Mouse (Mus musculus): ENCODE measurements around the gene Smpd4.
"Not testable (repeated sequence)": the region's sequence is repeated elsewhere in the genome, so short reads cannot be mapped to it uniquely, and the experiment has no call there.

Gene Smpd4

DNA sequence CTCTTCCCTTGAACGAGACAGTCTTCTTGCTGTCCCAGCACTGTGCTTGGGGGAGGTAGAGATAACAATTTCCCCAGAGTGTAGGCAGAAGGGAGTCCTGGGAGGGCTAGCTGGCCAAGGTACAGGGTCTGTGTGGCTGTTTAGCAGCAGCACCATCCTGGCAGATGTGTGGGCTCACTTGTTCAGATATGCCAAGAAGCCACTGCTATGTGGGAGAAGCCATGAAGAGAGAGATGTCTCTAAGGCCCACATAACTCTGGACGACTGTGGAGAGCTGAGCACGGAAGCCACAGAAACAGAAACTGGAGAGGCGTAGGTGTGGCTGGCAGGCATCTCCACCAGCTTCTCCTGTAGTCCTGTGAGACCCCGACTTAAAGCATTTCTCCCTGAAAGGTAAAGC is 13.5 kb upstream of the Smpd4 start:
- H3K9me3 ChIP-seq (ENCODE audit: low read length) = peaks cover 21% of the 10 kb centered on the region
- H3K27me3 ChIP-seq (ENCODE audit: insufficient read depth, low read length) = no peaks in the 10 kb centered on the region
- H3K4me1 ChIP-seq (replicated peaks; ENCODE audit: low read depth, low read length) = no peaks in the 10 kb centered on the region
- no peak overlapping the region for H3K4me3 ChIP-seq (replicated peaks; ENCODE audit: low read length)
- TF ChIP-seq CTCF (conservative IDR thresholded peaks at IDR 0.05; ENCODE audit: low read length) = no peak
- TF ChIP-seq NANOG (IDR thresholded peaks at IDR 0.05; ENCODE audit: borderline replicate concordance, low read length) = no peak
- TF ChIP-seq POU5F1 (IDR thresholded peaks at IDR 0.05; ENCODE audit: borderline replicate concordance, low read length) = no peak
- no peaks in the 10 kb centered on the region for H3K36me3 ChIP-seq (ENCODE audit: insufficient read depth, low read length)

GRCm38 (mm10) chr16:17611383-17611782 is 7.8 kb upstream of the Smpd4 start:
- Histone ChIP-seq H3K4me3 (replicated peaks; ENCODE audit: low read length) (no peak overlapping the region), H3K27me3 (ENCODE audit: insufficient read depth, low read length) (no peaks in the 10 kb centered on the region), H3K36me3 (ENCODE audit: insufficient read depth, low read length) (no peaks in the 10 kb centered on the region), H3K9me3 (ENCODE audit: low read length) (peaks cover 25% of the 10 kb centered on the region), H3K4me1 (replicated peaks; ENCODE audit: low read depth, low read length) (peaks cover under 1% of the 10 kb centered on the region; the same call in 1 of the 2 replicates)
- TF ChIP-seq POU5F1 (IDR thresholded peaks at IDR 0.05; ENCODE audit: borderline replicate concordance, low read length) = no peak
- no peak for TF ChIP-seq NANOG (IDR thresholded peaks at IDR 0.05; ENCODE audit: borderline replicate concordance, low read length)
- TF ChIP-seq CTCF (conservative IDR thresholded peaks at IDR 0.05; ENCODE audit: low read length) = no peak

DNA sequence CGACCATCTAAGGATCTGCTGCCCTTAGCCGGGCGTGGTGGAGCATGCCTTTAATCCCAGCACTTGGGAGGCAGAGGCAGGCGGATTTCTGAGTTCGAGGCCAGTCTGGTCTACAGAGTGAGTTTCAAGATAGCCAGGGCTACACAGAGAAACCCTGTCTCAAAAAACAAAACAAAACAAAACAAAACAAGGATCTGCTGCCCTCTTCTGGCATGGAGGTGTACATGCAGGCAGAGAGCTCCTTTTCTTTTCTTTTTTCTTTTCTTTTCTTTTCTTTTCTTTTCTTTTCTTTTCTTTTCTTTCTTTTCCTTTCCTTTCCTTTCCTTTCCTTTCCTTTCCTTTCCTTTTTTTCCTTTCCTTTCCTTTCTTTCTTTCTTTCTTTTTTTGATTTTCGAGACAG is 4.4 kb upstream of the Smpd4 start:
- TF ChIP-seq CTCF (conservative IDR thresholded peaks at IDR 0.05; ENCODE audit: low read length) = peak; percentile 30
- Histone ChIP-seq H3K4me1 (replicated peaks; ENCODE audit: low read depth, low read length) (peaks cover 26% of the 10 kb centered on the region), H3K9me3 (ENCODE audit: low read length) (peaks cover 17% of the 10 kb centered on the region)
- H3K36me3 ChIP-seq (ENCODE audit: insufficient read depth, low read length); H3K27me3 ChIP-seq (ENCODE audit: insufficient read depth, low read length); H3K4me3 ChIP-seq (replicated peaks; ENCODE audit: low read length): not testable (repeated sequence)

- Histone ChIP-seq H3K4me3 (replicated peaks; ENCODE audit: low read length) (no peak overlapping the region), H3K36me3 (ENCODE audit: insufficient read depth, low read length) (peaks cover 7% of the 10 kb centered on the region), H3K9me3 (ENCODE audit: low read length) (peaks cover 7% of the 10 kb centered on the region), H3K4me1 (replicated peaks; ENCODE audit: low read depth, low read length) (peaks cover 40% of the 10 kb centered on the region), H3K27me3 (ENCODE audit: insufficient read depth, low read length) (no peaks in the 10 kb centered on the region)
- TF ChIP-seq CTCF (conservative IDR thresholded peaks at IDR 0.05; ENCODE audit: low read length) = no peak
- TF ChIP-seq POU5F1 (IDR thresholded peaks at IDR 0.05; ENCODE audit: borderline replicate concordance, low read length) = no peak
- no peak for TF ChIP-seq NANOG (IDR thresholded peaks at IDR 0.05; ENCODE audit: borderline replicate concordance, low read length)
Observed at GRCm38 (mm10) chr16:17616212-17616611, 2.9 kb upstream of the Smpd4 start.

- H3K4me3 ChIP-seq (replicated peaks; ENCODE audit: low read length) = peak overlapping the region; percentile 100
- peaks cover 4% of the 10 kb centered on the region for H3K9me3 ChIP-seq (ENCODE audit: low read length)
- no peaks in the 10 kb centered on the region for H3K27me3 ChIP-seq (ENCODE audit: insufficient read depth, low read length)
- H3K4me1 ChIP-seq (replicated peaks; ENCODE audit: low read depth, low read length) = peaks cover 52% of the 10 kb centered on the region
- peak; percentile 43; the same call in 1 of the 2 replicates for TF ChIP-seq POU5F1 (IDR thresholded peaks at IDR 0.05; ENCODE audit: borderline replicate concordance, low read length)
- TF ChIP-seq NANOG (IDR thresholded peaks at IDR 0.05; ENCODE audit: borderline replicate concordance, low read length) = no peak
- peak; percentile 99 for TF ChIP-seq CTCF (conservative IDR thresholded peaks at IDR 0.05; ENCODE audit: low read length)
- peaks cover 25% of the 10 kb centered on the region for H3K36me3 ChIP-seq (ENCODE audit: insufficient read depth, low read length)
Observed at GRCm38 (mm10) chr16:17617922-17618565, 1.1 kb upstream of the Smpd4 start.

- 0 out of 2 replicates have a peak overlapping the region, but pooled peaks have one; percentile 10 for H3K4me3 ChIP-seq (replicated peaks; ENCODE audit: low read length)
- H3K27me3 ChIP-seq (ENCODE audit: insufficient read depth, low read length) = no peaks in the 10 kb centered on the region
- no peaks in the 10 kb centered on the region for H3K9me3 ChIP-seq (ENCODE audit: low read length)
- H3K36me3 ChIP-seq (ENCODE audit: insufficient read depth, low read length) = peaks cover 63% of the 10 kb centered on the region
- TF ChIP-seq POU5F1 (IDR thresholded peaks at IDR 0.05; ENCODE audit: borderline replicate concordance, low read length) (no peak), CTCF (conservative IDR thresholded peaks at IDR 0.05; ENCODE audit: low read length) (no peak), NANOG (IDR thresholded peaks at IDR 0.05; ENCODE audit: borderline replicate concordance, low read length) (no peak)
- peaks cover 59% of the 10 kb centered on the region for H3K4me1 ChIP-seq (replicated peaks; ENCODE audit: low read depth, low read length)
Observed at GRCm38 (mm10) chr16:17621936-17622335, 2.8 kb downstream of the Smpd4 start.

- no peaks in the 10 kb centered on the region for H3K9me3 ChIP-seq (ENCODE audit: low read length)
- peaks cover 96% of the 10 kb centered on the region for H3K36me3 ChIP-seq (ENCODE audit: insufficient read depth, low read length)
- no peaks in the 10 kb centered on the region for H3K27me3 ChIP-seq (ENCODE audit: insufficient read depth, low read length)
- TF ChIP-seq NANOG (IDR thresholded peaks at IDR 0.05; ENCODE audit: borderline replicate concordance, low read length) (no peak), CTCF (conservative IDR thresholded peaks at IDR 0.05; ENCODE audit: low read length) (peak; percentile 44), POU5F1 (IDR thresholded peaks at IDR 0.05; ENCODE audit: borderline replicate concordance, low read length) (no peak)
- H3K4me1 ChIP-seq (replicated peaks; ENCODE audit: low read depth, low read length) = peaks cover 45% of the 10 kb centered on the region
- H3K4me3 ChIP-seq (replicated peaks; ENCODE audit: low read length) = no peak overlapping the region
Observed at GRCm38 (mm10) chr16:17625488-17626268, 6.5 kb downstream of the Smpd4 start.

DNA sequence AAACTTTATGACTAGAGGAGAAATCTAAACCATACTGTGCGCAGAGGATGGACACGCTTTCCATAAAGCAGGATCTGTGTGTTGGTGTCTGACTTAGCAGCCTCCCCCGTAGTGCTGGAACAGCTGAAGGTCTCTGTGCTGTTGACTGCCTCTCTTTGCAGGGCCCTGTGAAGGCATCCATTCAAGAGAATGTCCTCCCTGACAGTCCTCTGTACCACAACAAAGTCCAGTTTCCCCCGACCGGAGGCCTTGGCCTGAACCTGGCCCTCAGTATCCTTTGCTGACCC is 7.1 kb downstream of the Smpd4 start:
- Histone ChIP-seq H3K4me3 (replicated peaks; ENCODE audit: low read length) (no peak overlapping the region), H3K9me3 (ENCODE audit: low read length) (no peaks in the 10 kb centered on the region), H3K36me3 (ENCODE audit: insufficient read depth, low read length) (peaks cover 97% of the 10 kb centered on the region), H3K4me1 (replicated peaks; ENCODE audit: low read depth, low read length) (peaks cover 40% of the 10 kb centered on the region), H3K27me3 (ENCODE audit: insufficient read depth, low read length) (no peaks in the 10 kb centered on the region)
- no peak for TF ChIP-seq POU5F1 (IDR thresholded peaks at IDR 0.05; ENCODE audit: borderline replicate concordance, low read length)
- TF ChIP-seq CTCF (conservative IDR thresholded peaks at IDR 0.05; ENCODE audit: low read length) = no peak
- TF ChIP-seq NANOG (IDR thresholded peaks at IDR 0.05; ENCODE audit: borderline replicate concordance, low read length) = no peak
